Mouse (Mus musculus): ENCODE results near the gene Atp10b.

DNA sequence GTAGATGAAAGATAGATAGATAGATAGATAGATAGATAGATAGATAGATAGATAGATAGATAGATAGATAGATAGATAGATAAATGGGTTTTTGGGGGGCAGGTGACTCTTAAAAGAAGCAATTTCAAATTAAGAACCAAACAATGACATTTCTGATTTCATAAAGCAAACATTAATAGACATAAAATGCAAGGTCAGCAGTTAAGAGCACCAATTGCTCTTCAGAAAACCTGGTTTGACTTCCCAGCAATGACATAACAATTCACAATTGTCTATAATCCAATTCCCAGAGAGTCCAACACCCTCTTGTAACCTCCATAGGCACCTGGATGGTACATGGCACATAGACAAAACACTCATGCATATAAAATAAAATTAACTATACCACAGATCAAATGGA, 124.2 kb downstream of the Atp10b start:
- TF ChIP-seq POLR2A (IDR thresholded peaks at IDR 0.05; ENCODE audit: low read depth, low read length) = no peak
- no peak for TF ChIP-seq CTCF (IDR thresholded peaks at IDR 0.05; ENCODE audit: extremely low read depth, insufficient read depth, insufficient read length, insufficient replicate concordance)
